Mouse (Mus musculus): ENCODE results near the gene Serac1.

- TF ChIP-seq CHD2 (IDR thresholded peaks at IDR 0.05; ENCODE audit: low read depth, low read length) (no peak), ZC3H11A (IDR thresholded peaks at IDR 0.05; ENCODE audit: borderline replicate concordance, low read depth, low read length) (no peak)
These were observed 24.6 kb downstream of the Serac1 start for GRCm38 (mm10) chr17:6054934-6055355.
